Mouse (Mus musculus) right cerebral cortex, postnatal 4 days (tissue): Measurements from ENCODE around the gene Gm17387.
"Not testable (repeated sequence)": the region's sequence is repeated elsewhere in the genome, so short reads cannot be mapped to it uniquely, and the experiment has no call there.

ENCODE experiments used
- DNase-seq: peaks from one replicate; pipeline ENCODE4 v3.0.0-alpha.2; 2022

Gm17387 gene

DNA sequence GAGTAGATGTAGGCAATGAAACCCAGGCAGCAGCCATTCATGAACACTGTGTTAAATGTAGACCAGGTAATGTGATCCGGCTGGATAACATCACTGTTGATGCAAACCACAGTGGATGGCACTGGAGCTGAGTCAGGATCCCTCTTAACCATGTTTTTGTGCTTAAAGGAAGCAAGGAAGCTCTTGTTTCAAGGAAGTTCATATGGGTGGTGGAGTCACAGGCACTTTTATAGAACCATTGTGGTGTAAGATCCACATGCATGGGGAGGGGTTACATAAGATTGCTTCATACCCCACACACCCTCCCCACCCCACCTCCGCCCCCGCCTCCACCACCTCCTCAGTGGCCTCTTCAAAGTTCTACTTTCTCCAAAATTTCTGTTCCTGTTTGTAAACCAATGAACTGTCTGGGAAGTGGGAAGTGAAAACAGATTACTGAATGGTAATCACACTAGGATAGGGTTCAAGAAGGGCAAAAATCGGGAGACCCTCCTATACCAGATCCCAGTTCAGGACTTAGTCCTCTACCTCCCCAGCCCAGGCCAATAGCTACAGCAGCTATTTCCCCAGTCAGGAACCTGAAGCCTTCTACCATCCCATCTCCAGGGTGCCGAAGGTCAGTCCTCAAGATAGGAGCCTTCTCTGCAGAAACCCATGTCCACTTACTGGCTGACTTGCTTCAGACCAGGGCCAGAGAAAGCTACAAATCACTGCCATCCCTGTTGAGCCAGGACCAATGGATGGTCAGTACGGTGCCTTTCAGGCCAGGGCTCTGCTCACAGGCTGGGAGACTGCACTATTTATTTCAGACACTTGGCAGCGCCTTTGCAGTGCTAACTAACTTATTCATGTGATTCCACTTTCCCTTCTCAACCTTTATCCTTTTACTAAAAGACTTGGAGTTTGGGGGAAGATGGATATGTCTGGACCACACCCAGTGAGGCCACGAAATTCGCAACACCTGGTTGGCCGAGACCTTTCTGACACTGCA, 11.9 kb upstream of the Gm17387 start:
- DNase-seq: no peak

DNA sequence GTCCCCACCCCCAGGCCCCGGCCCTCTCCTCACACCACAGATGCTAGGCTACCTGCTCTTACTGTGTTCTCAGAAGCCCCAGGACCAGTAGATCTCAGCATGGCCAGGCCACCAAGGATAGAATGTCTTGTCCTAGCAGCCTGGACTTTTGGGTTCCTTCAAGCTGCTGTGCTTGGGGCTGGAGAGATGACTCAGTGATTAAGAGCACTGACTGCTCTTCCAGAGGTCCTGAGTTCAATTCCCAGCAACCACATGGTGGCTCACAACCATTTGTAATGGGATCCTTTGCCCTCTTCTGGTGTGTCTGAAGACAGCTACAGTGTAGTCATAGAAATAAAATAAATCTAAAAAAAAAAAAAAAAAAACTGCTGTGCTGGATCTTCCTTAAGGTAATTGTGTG, 11.1 kb upstream of the Gm17387 start, which contains the start of gene Ifitm6:
Gene Ifitm6 (minus strand): TSS at position 101 of the 400 bp plus-strand sequence.
- DNase-seq: not testable (repeated sequence)

DNA sequence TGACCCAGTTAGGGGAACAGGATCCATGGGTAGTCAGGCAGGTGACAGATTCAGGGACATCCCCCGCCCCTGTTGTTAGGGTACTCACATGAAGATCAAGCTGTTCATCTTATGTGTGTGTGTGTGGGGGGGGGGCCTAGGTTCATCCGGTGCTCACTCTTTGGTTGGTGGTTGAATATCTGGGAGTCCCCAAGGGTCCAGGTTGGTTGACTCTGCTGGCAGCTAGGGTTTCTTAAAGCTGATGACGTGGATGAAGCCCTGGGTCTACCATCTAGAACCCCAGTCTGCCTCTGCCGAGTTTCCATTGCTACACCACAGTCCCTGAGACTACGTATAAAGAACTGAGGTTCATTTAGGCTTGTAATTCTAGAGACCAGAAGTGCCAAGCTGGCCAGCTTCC, 9.9 kb upstream of the Gm17387 start:
- DNase-seq: no peak

- no peak for DNase-seq
Measured at GRCm38 (mm10) chr7:141021489-141022449, 7.2 kb upstream of the Gm17387 start.

DNA sequence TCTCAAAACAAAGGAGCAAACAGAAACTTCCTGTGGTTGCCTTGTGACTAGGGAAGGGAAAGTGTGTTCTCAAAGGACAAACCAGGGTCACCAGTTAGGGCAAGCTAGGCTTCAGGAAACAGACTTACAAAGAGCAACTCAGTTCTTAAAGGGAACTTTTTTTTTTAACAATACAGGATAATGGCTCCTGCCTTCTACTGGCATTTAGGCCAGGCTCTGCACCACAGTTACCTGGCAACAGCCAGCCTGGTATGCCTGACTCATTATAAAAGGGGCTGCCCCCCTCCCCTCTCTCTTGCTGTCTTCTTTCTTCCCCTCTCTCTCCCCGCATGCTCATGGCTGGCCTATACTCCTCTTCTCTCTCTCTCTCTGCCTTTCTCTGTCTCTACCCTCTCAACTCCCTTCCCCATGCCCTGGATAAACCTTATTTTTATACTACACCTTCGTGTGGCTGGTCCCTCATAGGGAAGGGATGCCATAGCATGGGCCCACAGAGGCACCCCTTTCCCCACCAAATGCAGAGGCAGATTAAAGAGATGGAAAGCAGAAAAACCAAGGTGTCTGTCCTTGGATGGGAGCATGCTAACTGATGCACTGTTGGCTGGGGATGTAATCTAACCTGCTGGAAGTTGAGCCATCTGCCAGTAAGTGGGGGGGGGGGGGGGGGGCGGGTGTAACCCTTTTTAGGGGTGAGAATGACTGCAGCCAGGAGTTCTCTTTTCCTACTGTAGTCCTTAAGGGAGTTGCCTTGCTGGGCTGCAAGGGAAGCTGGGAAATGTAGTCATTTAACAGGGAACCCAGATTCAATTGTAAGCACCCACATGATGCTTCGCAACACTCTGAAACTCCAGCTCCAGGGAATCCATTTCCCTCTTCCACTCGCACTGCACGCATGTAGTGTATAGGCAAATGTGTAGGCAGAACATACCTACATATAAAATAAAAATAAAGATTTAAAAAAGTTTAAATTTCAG, 3.8 kb upstream of the Gm17387 start:
- no peak for DNase-seq

DNA sequence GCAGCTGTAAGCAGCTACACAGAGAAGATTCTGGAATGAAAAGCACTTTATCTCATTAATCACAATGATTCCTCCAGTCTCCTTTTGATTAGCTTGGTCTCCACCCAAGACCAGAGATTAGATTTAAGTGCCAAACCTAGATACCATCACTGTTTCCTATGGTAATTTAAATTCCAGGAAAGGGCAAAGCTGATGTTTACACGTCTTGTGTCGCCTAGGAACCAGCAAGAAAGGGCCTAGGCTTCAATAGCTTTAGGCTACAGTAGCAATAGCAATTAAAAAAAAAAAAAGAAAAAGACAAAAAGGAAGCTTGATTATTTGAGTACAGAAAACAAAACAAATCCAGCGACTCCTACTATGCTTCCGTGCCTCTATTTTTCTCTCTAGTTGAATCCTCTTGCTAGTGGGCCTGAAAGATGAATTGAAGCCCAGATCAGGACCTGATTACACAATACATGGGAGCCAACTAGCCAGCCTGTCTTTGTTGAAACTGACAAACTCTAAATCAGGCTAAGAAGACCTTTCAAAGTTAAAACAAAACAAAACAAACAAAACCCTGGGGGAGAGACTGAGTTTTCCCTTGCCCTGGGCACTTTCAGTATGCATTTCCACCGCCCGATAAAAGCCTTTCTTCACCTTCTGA, 2.7 kb upstream of the Gm17387 start:
- DNase-seq: no peak

- DNase-seq: no peak
Measured at GRCm38 (mm10) chr7:141026740-141027098, 2.2 kb upstream of the Gm17387 start.

GRCm38 (mm10) chr7:141030390-141030789, 1.5 kb downstream of the Gm17387 start:
- no peak for DNase-seq

- no peak for DNase-seq
Measured at GRCm38 (mm10) chr7:141032458-141033167, 3.7 kb downstream of the Gm17387 start.

GRCm38 (mm10) chr7:141036624-141037023, 7.7 kb downstream of the Gm17387 start:
- DNase-seq: not testable (repeated sequence)

DNA sequence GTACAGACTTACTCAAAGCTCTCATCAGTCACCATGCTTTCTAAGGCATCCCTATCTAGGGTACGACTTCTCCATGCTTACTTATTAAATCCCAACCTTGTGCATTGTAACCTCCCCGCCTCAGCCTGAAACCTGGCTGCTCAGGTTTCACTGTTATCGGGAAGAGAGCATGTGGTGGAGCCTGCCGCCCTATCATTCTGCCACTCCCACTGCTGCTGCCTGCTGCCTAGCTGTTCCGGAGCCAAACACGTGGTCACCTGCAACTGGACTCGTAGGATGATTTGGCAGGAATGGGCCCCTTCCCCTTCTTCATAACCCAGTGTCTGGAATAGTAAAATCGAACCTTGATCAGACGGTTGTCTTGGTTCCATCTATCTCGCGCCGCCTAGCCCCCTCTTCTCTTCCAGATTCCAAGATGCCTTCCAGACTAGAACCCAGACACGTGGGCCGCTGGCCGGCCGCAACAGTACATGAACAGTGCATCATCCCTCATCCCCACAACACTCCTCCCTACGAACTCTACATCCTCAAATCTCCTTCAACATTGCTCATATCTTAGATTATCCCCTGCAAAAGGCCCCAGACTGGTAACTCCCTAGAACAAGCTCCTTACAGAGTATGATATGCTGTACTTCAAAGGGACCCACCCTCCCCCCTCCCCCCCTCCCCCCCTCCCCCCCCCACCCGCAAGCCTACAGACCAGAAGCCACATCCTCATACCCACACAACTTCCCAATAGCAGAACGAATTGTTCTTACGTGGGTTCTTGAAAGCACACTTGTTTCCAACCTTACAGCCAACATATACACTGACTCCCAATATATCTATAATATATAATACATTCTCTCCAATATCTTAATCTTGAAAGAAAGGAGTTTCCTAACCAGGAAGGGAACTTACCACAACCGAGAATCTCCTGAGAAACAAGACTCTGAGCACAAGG, 9.4 kb downstream of the Gm17387 start:
- DNase-seq: no peak

DNA sequence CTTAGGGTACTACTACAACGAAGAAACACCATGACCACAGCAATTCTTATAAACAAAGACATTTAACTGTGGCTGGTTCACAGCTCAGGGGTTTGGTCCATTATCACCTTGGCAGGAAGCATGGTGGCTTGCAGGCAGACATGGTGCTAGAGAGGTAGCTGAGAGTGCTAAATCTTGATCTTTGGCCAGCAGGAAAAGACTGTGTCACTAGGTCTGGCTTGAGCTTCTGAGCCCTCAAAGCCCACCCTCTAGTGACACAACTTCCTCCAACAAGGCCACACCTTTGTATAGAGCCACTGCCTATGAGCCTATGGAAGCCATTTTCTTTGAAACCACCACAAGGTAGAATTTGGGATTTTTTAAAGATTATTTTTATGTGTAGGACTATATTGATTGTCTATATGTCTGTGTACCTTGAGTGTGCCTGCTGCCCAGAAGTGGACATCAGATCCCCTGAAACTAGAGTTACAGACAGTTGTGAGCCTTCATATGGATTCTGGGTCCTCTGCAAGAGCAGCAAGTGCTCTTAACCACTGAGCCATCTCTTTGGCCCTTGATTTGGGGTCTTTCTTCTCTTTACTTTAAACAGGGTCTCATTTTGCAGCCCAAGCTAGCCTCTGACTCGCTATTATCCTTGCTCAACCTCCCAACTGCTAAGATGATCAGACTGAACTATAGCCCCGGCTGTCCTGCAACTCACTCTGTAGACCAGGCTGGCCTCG, 10.6 kb downstream of the Gm17387 start:
- DNase-seq: no peak

DNA sequence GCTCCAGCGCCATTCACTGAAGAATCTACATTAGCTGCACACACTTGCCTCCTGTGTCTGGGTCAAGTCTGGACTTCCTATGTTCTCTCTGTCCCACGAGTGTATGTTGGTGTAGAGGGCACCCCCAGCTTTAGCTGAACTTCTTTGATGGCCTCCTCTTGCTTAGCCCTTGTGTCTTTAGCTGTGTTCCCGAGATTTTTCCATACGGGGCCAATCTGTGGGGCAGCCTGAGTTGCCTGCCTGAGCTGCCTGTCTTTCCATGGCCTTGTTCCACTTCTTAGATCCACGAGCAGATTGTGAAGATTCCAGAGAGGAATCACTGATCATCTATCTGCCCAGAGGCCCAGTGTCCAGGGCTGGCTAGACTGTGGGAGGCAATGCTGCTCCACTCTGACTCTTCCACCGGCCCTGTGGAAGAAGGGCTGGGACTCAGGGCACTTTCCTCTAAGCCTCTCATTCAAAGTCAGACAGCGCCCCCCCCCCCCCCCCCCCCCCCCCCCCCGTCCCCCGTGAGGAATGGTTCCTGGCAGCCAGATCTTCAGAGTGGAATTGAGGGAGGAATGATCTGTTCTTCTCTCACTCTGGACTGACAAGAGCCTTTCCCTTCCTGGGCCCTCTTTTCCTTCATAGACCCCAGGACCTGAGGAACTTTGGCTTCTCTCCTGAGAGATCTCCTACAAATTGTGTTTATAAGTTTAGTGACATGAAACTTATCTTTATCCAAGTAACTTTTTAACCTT, 12.1 kb downstream of the Gm17387 start:
- no peak for DNase-seq

DNA sequence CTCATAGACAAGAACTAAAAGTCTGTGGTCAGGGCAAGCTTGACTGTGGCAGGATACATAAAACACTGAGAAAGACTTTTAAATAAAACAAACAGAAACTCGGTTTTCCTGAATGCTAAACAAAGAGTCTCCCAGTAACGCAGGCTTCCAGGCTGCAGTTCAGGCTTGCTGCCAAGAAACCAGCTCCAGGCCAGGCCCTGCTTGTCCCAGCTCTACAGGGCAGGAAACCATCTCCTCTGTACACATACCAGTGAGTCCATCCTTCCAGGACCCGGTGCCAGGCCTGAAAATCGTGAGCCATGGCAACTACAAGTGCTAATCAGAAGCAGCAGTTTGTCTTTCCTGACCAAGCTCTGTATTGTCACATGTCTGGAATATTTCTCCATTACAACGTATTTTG, 12.7 kb downstream of the Gm17387 start:
- DNase-seq: peak; percentile 52

GRCm38 (mm10) chr7:141042539-141042938, 13.6 kb downstream of the Gm17387 start:
- DNase-seq: no peak

DNA sequence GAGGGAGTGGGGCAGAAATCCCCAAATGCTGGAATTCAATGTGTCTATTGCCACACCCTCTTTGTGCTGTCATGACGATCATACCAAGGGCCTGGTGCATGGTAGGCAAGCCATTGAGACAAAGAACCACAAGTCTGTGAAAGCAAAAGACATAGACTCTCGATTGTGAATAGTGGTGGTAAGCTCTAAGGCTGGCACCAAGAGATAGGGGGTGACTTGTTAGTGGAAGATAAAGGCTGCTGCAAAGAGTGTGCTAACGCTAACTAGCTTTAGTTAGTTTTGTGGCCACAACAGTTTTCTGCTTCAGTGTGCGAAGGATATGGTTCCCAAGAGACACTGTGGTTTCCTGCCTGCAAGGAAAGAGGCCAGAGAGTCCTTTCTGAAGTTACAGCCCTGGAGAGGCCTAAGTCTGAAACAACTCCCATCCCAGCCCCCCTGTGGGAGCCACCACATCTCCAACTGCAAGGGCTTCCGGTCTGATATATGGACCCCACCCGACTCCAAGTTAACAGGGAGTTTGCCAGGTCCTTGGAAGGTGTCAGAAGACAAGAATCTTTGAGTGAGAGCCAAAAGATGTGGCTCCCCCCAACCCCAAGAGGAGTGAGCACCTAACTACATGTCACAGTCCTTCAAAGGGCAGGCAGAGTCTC, 18.1 kb downstream of the Gm17387 start:
- no peak for DNase-seq

GRCm38 (mm10) chr7:141047581-141048225, 18.8 kb downstream of the Gm17387 start:
- DNase-seq: peak; percentile 63
